Mouse (Mus musculus): ENCODE results near the gene Mboat7. TPM values are rescaled to one million over a fixed set of nuclear protein-coding genes. Genes with fewer than 3 reads are reported as not detected.

Gene Mboat7
- total RNA-seq, 2 experiments from 2014 or later, result 19.8 to 21.5 TPM

DNA sequence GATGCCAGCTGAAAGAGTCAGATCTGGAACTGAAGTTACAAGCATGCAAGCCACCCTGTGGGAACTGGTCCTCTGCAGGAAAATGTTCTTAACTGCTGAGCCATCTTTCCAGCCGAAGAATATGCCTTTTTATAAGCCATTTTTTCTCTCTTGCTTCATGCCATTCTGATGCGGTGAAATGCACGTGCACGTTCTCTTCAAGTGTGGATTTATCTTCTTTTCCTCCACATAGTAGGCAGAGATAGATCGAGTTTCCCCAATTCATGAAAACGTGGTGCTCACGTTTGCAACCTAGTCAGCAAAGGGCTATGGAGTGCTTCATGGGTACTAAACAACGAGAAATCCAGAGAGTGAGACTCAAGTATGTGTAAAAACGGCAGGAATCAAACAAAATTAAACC is 49.5 kb downstream of the Mboat7 start:
- DNase-seq, result no peak

DNA sequence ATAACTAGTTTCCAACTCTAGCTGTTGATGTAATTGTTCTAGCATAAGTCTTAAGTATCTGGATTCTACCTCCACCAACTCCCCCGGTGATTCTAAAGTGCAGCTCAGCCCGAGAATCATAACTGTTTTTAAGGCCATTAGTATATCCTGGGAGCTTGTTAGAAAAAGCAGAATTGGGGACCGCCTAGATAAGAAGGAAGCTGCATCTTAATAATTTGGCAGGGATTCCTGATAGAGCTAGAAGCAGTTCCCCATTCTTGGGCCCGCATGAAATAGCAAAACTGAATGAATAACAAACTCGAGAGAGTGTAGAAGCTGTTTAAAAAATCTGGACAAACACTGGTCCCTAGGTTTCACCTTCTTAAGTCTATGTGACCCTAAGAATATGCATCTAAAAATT is 49.9 kb downstream of the Mboat7 start:
- DNase-seq, result no peak

DNA sequence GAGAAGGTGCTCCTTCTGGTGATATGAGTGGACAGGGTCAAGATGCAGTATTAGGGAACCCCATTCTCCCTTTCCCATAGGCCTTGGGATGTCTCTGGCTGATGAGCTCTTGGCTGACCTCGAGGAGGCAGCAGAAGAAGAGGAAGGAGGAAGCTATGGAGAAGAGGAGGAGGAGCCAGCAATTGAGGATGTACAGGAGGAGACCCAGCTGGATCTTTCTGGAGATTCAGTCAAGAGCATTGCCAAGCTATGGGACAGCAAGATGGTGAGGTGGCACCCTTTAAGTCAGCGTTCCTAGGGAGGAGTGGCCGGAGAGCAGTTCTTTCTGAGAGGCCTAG is 62.9 kb downstream of the Mboat7 start:
- DNase-seq, result no peak

DNA sequence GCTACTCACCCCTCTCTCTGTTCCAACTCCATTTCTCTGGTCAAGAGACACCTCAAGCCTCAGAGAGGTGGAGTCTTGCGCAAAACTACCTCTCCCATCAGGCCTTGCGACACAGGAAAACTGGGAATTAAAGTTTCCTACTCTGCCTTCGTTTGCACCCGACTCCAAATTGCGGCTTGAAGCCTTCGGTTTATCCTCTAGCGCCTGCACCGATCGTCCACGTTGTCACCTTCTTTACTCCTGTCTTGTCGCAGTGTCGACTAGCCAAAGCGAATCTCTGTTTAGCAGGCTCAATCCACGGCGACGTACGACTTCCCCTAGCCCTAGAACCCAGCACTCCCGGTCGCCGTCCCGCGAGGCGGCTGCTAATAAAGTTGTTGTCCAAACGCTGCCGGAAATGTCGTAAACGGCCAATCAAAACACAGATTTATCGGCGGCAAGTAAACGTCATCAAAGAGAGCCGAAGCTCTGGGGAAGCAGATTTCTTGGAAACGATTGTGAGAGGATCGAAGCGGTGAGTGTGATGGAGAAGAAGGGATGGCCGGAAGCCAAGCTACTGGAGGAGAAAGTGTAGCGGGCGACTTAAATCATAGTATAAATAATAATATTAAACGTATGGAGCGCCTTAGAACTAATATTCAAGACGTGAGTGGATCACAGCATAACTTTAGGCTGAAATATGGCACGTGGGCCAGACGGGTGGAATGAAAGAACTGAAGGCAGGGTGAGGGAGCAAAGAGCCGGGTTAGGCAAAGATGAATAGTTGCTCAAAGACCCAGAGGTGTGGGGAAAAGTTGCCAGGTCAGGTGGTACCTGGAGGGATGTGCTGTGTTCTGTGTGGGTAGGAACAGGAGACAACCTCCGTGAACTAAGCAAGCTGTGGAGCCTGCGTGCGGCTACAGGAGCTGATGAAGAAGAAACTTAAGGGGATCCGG is 63.5 kb downstream of the Mboat7 start, which contains the start of the genes Tfpt and Prpf31:
Gene Tfpt, minus strand, starts transcription at position 387 of the 935 bp plus-strand sequence.
Gene Prpf31, plus strand, starts transcription at position 443 of the 935 bp plus-strand sequence.
- DNase-seq, result peak; percentile 95 to 98

DNA sequence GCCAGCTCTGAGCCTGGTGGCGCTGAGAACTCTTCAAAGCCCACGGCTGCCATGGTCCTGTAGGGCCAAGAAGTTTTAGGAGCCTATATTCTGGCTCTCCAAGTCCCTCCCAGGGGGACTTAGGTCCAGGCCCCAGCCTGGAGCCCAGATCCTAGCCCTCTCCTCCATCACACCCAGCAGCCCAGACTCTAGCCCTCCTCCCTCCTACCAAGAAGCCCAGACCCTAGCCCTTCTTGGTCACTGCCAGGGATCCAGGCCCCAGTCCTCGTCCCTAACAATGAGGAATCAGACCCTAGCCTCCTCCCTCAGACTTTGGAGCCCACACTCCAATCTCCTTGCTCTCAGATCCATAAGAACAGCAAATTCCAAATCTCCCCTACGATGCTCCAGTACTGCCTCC is 64.3 kb downstream of the Mboat7 start:
- no peak for DNase-seq

Small RNA genes lying within 50 kb of the gene (microRNA-seq; reads per million reads assigned to microRNA genes)
- gene Mir3572, result 3.2 to 4.2 reads per million in 2 experiments

Other genes starting within 250 kb of the Mboat7 start
- gene Tarm1, start 190.9 kb downstream of the Mboat7 start, total RNA-seq (2021), result not detected
- gene Oscar, start 77.4 kb downstream of the Mboat7 start, total RNA-seq (2021), result not detected
- gene Ndufa3, start 76.2 kb downstream of the Mboat7 start, total RNA-seq (2021), result 1,000 to 10,000 TPM; 1,902 to 1,920 TPM
- 10 to 100 TPM; 18.2 to 18.9 TPM for gene Tfpt, start 63.6 kb downstream of the Mboat7 start, total RNA-seq (2021)
- gene Prpf31, start 63.5 kb downstream of the Mboat7 start, total RNA-seq (2021), result 10 to 100 TPM; 22.4 to 26.0 TPM
- gene Cnot3, start 48.3 kb downstream of the Mboat7 start, total RNA-seq (2021), result 10 to 100 TPM; 17.8 to 23.0 TPM
- gene Leng1, start 27.7 kb downstream of the Mboat7 start, total RNA-seq (2021), result 10 to 100 TPM; 12.6 to 12.7 TPM
- gene Tmc4, start 16.0 kb downstream of the Mboat7 start, total RNA-seq (2021), result 1 to 10 TPM; 1.1 to 1.4 TPM
- gene Tsen34, start 660 bp downstream of the Mboat7 start, total RNA-seq (2021), result 10 to 100 TPM; 68.7 to 70.3 TPM
- gene Rps9, start 10.5 kb upstream of the Mboat7 start, total RNA-seq (2021), result 100 to 1,000 TPM; 640 to 688 TPM
- 1 to 10 TPM; 1.5 to 2.0 TPM for gene Pirb, start 26.9 kb upstream of the Mboat7 start, total RNA-seq (2021)
- gene Gm15448, start 132.2 kb upstream of the Mboat7 start, total RNA-seq (2021), result under 1 TPM; 0.22 to 0.26 TPM
- gene Pira2, start 151.5 kb upstream of the Mboat7 start, total RNA-seq (2021), result under 1 TPM; 0.26 to 0.57 TPM
- gene Gm14548, start 204.6 kb upstream of the Mboat7 start, total RNA-seq (2021), result not detected
- under 1 TPM; 0.30 to 0.33 TPM for gene Lilra6, start 222.0 kb upstream of the Mboat7 start, total RNA-seq (2021)

Measured in heart, adult 18-20 months (tissue).